Mouse (Mus musculus) skeletal muscle tissue, adult 2 months (tissue): ENCODE results near the gene Ahnak2.
A peak's percentile ranks its signal among the peaks of the same experiment; 100 is the strongest.
"Not testable (repeated sequence)": the region's sequence is repeated elsewhere in the genome, so short reads cannot be mapped to it uniquely, and the experiment has no call there.

Source experiments
- DNase-seq: peaks from one replicate; pipeline ENCODE4 v3.0.0-alpha.2; 2012; ENCODE audit warnings: low read depth, low spot score

Gene Ahnak2

DNA sequence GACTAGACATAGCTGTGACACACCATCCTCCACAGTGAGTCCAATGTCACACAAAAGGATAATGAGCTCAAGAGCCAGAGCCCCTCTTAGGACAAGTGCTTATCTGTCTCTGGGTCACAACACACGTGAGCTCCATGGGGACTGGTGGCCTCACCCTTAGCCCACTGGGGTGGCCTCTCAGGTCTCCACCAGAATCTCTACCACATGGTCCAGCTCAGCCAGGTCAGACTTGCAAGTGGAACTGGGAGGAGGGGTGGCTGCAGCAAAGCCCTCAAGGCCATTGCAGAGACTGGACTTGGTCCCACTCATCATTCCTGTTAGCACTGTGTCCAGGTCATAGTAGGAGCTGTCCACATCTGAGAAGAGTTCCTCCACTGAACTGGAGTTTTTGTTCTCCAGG is 18.8 kb upstream of the Ahnak2 start:
- DNase-seq, result no peak

- no peak for DNase-seq
Observed at GRCm38 (mm10) chr12:112820401-112820999, 18.0 kb upstream of the Ahnak2 start.

DNA sequence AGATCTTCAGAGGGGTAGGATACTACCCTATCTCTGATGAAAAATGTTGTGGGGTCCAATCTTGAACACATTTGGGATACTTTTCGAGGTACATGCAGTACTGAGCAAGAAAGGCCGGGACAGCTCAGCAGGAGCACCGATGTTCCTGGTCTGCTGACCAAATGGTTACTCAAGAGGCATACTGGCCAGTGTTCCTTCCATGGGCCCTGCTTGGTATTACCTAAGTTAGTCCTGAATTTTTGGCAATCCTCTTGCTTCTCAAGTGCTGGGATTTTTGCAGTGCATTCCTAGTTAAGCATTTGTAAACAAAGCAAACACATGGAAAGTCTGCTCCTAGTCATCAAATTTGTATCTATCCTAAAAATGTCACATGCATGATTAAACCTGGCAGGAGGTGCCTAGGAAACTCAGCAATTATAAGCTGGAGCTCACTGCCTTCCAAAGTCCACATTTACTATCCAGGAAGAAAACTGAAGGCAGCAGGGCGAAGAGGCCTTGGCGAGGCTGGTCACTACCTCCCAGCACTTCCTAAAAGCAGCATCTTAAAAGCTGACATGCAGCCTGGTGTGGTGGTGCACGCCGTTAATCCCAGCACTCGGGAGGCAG is 16.7 kb upstream of the Ahnak2 start:
- DNase-seq, result no peak

- DNase-seq, result not testable (repeated sequence)
Observed at GRCm38 (mm10) chr12:112816866-112817265, 14.4 kb upstream of the Ahnak2 start.

- no peak for DNase-seq
Observed at GRCm38 (mm10) chr12:112816294-112816693, 13.8 kb upstream of the Ahnak2 start.

GRCm38 (mm10) chr12:112814682-112815470 is 12.4 kb upstream of the Ahnak2 start:
- no peak for DNase-seq

DNA sequence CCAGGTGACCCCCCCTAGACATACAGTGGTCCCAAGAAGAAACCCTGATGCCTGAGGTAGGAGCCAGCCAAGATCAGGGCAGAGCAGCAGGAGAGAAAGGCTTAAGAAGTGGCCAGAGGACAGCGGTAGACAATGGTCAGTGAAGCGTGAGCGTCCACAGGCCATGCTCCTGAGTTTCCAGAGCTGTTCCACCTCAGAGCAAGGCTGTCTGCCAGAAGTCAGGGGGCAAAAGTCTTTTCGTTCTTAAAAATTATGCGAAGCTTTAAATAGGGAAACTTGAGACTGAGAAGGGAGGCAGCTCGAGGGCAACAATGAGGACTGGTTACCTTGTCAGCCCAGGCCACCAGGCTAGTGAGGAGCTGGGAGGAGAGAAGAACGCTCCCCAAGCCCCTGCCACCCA is 10.9 kb upstream of the Ahnak2 start:
- no peak for DNase-seq

DNA sequence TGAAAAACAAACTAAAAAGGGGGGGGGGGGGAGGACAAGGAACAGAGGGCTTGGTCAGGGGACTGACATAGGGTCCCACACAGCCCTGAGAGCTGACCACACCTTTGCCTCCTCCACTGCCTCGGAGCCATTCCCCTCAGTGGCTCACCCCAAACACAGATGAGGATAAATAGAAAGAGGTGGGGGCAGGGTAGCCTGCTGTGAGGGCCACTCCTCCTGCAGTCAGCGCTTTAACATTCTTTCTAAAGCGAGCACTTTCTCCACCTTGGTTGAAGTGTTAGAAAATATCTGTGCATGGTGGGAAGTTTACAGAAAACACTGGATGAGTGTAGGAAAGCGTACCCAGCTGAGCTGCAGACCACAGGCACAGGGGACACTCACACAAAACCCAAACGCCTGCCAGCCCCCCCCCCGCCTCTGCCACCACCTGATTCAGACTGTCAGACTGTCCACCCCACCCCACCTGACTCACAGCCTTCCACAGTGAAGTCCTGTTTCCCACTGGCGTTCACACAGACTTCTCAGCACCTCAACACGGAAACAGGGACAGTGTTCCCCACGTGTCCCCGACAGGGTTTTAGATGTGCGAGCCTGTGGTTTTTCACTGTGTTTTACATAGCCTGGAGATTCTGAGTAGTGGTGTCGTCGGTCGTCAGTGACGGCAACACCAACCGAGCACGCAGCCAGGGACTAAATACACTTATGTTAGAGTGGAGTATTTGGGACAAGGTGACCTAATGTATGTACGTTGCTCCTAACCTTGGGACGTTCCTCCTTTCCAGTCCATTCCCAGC is 7.8 kb upstream of the Ahnak2 start:
- no peak for DNase-seq

- no peak for DNase-seq
Observed at GRCm38 (mm10) chr12:112809641-112810040, 7.2 kb upstream of the Ahnak2 start.

- DNase-seq, result peak; percentile 93
Observed at GRCm38 (mm10) chr12:112808587-112809364, 6.3 kb upstream of the Ahnak2 start, which contains the start of gene Clba1. Gene Clba1, plus strand, starts transcription at chr12:112808937.

DNA sequence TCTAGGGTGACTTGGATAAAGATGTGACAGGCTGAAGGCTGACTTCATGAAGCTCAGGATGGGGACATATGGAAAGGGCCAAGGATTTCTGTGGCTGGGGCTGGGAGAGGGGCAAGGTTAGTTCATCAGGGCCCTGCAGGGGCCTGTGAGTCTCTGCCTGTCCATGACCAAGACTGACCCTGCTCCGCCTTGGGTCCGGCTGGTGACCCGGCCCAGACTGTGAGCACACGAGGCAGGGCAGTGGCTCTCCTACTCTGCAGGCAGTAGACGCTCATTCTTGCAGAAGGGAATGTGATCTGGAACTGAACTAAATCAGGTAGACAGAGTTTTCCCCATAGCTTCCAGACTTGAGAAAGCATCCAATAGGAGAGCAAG is 5.7 kb upstream of the Ahnak2 start:
- DNase-seq, result no peak

GRCm38 (mm10) chr12:112807796-112808195 is 5.3 kb upstream of the Ahnak2 start:
- DNase-seq, result no peak

DNA sequence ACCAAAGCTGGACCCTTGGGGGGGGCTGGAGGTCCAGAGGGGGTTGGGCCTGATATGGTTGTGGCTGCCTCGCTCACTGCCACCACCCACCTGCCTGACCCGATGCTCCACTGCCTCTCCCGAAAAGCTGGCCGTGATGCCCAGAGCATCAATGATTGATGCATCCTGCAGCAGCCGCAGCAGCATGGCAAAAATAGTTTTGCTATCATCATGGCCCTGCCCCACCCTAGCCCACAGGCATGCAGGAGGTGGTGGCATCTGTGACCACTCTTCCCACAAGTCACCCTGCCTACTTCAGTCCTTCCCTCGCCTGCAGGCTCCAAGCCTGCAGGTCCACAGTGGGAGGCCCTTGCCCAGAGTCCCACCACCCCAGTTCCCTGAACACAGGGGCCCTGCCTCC is 3.6 kb upstream of the Ahnak2 start:
- no peak for DNase-seq

DNA sequence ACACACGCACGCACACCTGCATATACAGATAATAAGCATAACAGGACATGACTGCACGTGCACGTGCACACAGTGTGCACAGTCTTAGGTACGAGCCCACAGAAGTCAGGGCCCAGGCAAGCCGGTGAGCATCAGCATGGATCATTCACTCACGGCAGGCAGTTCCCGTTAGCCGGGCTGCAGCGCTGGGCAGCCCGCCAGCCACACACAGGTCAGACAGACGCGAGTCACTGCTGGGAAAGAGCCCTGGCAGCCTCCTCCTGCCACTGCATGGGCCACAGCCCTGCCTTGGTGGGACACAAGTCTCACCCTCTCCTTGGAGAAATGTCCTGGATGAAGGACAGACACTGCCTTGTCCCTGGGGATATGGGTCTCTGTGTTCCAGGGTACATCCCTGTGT is 1.6 kb upstream of the Ahnak2 start:
- no peak for DNase-seq

DNA sequence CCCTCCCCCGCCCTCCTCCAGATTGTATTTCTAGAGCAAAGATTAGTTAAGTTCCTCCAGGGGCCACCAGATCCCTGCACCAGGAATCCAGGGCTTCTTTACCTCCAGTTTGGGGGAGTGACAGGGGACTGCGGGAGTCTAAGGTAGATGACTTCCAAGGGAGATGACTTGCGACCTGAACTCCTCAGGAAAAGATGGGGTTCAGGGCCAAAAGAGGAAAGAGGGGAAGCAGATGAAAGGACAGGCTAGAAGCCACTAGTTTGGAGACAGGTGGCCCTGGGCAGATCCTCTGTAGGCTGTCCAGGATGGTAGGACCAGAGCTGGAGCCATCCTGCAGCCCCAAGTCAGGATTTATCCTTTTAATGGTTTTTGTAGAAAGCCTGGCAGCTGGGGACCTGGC is 460 bp upstream of the Ahnak2 start:
- no peak for DNase-seq

DNA sequence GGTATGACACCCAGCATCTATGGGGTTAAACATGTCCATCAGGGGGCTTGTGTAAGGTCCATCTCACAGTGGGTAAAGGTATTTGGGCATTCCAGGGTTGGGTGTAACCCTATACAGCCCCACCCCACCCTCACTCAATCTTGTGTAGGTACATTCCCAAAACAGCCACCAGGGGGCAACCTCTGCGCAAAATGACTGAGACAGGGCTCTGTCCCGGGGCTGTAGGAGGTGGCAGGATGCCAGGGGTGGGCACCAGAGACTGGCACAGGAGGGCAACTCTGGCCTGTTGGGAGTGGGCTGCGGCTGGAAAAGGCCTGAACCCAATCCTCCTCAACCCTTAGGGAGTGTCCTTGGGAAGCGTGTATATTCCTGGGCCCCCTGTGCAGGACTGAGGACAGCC is 2.0 kb downstream of the Ahnak2 start:
- DNase-seq, result no peak

DNA sequence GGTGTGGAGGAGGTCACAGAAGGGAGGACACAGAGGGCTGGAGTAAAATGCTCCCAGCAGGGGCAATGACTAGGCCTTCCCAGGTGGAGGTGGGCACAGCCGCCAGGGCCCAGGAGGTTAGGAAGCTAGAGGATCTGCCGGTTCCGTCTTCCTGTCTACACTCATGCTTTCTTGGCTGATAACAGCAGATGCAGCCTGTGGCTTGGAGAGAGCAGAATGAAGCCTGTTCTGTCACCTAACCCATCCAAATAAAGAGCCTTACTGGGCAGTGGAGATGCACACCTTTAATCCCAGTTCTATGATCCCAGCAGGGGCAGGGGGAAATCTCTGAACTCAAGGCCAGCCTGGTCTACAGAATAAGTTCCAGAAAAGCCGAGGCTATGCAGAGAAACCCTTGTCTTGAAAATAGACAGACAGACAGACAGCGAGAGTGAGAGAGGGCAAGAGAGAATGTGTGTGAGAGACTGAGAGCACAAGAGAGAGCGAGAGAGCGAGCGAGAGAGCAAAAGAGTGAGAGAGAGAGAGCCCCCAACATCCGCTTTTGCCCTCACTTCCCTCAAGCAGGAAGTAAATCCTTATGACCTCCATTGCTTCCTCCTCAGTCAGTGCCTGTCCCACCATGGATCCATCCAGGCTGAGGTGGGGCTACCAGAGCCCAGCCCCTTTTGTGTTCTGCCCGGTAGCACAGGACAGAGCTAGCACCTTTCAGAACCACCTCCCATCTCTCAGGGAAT is 3.1 kb downstream of the Ahnak2 start:
- DNase-seq, result no peak

DNA sequence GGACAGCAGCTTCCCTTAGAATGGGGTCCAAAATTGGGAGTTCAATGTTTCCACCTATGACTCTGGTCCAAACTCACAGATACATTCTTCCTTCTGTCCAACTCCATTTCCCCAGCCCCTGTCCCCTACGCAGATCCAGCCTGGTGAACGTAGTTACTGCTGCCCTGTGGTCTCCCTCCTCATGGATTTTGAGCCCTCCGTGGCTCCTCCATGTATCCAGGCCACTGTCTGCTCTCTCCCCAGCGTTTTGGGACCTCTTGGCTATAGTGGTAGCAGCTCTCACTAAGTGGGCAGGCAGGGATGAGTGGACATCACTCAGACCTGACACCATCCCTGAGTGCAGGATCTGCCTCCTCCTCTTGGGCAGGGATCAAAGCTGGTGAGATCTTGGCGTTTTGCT is 3.7 kb downstream of the Ahnak2 start:
- DNase-seq, result no peak

- DNase-seq, result no peak
Observed at GRCm38 (mm10) chr12:112798332-112798681, 4.2 kb downstream of the Ahnak2 start.

DNA sequence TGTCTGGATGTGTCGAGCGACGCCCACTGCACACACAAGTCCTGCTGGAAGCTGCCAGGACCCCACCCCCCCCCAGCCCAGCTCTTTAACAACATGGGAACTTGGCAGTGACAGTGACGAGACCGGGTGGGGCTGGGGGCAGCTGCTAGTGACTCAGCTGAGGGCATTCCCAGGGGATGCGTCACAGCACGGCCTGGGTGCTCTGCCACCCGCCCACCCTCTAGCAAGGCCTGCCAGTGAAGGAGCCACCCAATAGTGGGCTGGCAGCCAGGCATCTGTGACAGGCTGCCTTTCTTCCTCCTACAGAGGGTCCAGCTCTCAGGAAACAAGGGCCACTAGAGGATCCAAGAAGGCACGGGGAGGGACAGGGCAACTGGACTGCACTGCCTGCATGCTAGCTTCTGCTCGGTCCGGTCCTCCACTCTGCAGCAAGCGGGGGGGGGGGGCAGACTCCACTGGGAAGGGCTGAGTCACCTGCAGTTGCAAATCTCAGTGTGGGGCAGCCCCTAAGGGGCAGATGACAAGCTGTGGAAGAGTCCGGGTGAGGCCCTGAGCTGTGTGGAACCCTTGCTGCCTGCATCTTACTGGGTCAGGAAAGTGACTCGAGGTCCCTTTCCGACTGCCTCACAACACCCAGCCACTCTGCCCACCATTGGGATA is 4.7 kb downstream of the Ahnak2 start:
- DNase-seq, result peak; percentile 54
